Mouse (Mus musculus) small intestine, adult 2 months (tissue): ENCODE data around the gene Hnrnph2. TPM values are rescaled to one million over a fixed set of nuclear protein-coding genes. Genes with fewer than 3 reads are reported as not detected.
A peak's percentile ranks its signal among the peaks of the same experiment; 100 is the strongest.

ENCODE experiments used
- H3K27ac ChIP-seq: fragments of 200-500 bp; 2 replicates; pipeline ENCODE4 v1.5.1; 2012; ENCODE audit warnings: low read depth, low read length, control low read depth, inconsistent platforms; ENCODE audit not compliant: insufficient read depth
- H3K27me3 ChIP-seq: fragments of 200-500 bp; 2 replicates; pipeline ENCODE4 v1.6.1; 2012; ENCODE audit warnings: mild to moderate bottlenecking, moderate library complexity, low read length, inconsistent platforms; ENCODE audit not compliant: control insufficient read depth, insufficient read depth
- H3K36me3 ChIP-seq: fragments of 200-500 bp; 2 replicates; pipeline ENCODE4 v1.6.1; 2012; ENCODE audit warnings: mild to moderate bottlenecking, low read length, control low read depth, inconsistent platforms; ENCODE audit not compliant: control insufficient read depth, insufficient read depth
- H3K4me1 ChIP-seq: fragments of 200-500 bp; 2 replicates; pipeline ENCODE4 v1.6.1; 2012; ENCODE audit warnings: low read length, inconsistent platforms, mixed read lengths; ENCODE audit not compliant: control insufficient read depth, insufficient read depth, insufficient read length
- H3K4me3 ChIP-seq: fragments of 200-500 bp; 2 replicates; pipeline ENCODE4 v1.5.1; 2012; ENCODE audit warnings: low read depth, mild to moderate bottlenecking, control low read depth, inconsistent platforms, low read length, moderate library complexity
- CTCF ChIP-seq: fragments of 200-500 bp; IDR thresholded peaks from 2 replicates; pipeline ENCODE4 v1.5.1; 2012; ENCODE audit warnings: low read depth, mild to moderate bottlenecking, control low read depth, inconsistent platforms, low read length, moderate library complexity, mixed read lengths; ENCODE audit not compliant: insufficient replicate concordance, insufficient read length; ENCODE audit errors: extremely low read depth
- POLR2A ChIP-seq: fragments of 200-500 bp; IDR thresholded peaks from 2 replicates; pipeline ENCODE4 v1.6.1; 2012; ENCODE audit warnings: low read depth, mild to moderate bottlenecking, control low read depth, inconsistent platforms, low read length, moderate library complexity
- WGBS: fragments of 180-500 bp; shearing (Covaris S2); methylation state at CpG from one replicate; pipeline ENCODE4 v1.1.7; 2018; 5-methylcytosine and 5-hydroxymethylcytosine counted together
- polyA plus RNA-seq: library from polyadenylated mRNA; depleted of rRNA; stranded (reverse); fragments of >200 nt; gene quantifications from 2 replicates; pipeline ENCODE4 v1.2.3, GENCODE M21; 2012

Hnrnph2 gene
- polyA plus RNA-seq, 1 experiment, result 3.8 TPM

- no peak for TF ChIP-seq POLR2A
- no peak for TF ChIP-seq CTCF
- 76% methylated on average over 10 of the region's 11 CpGs for WGBS
- H3K36me3 ChIP-seq, result no peaks in the 10 kb centered on the region
- no peaks in the 10 kb centered on the region for H3K27me3 ChIP-seq
- H3K4me1 ChIP-seq, result no peaks in the 10 kb centered on the region
- peak overlapping the region; percentile 65; the same call in 1 of the 2 replicates for H3K27ac ChIP-seq
- peak overlapping the region; percentile 57 for H3K4me3 ChIP-seq
These were observed 18.7 kb upstream of the Hnrnph2 start for GRCm38 (mm10) chrX:134582270-134582669.

GRCm38 (mm10) chrX:134582888-134583669 lies 17.9 kb upstream of the Hnrnph2 start, which contains the start of gene Btk:
Gene Btk (minus strand): TSS chrX:134583570.
- Histone ChIP-seq H3K27me3 (no peaks in the 10 kb centered on the region), H3K4me3 (peak within 1 kb of the TSS; percentile 57), H3K4me1 (no peaks in the 10 kb centered on the region), H3K27ac (peak within 1 kb of the TSS; percentile 65), H3K36me3 (no peaks in the 10 kb centered on the region)
- no peak for TF ChIP-seq POLR2A
- 83% methylated on average over 11 of the region's 11 CpGs for WGBS

GRCm38 (mm10) chrX:134585103-134586002 lies 15.6 kb upstream of the Hnrnph2 start, which contains the start of gene Rpl36a:
Gene Rpl36a (plus strand): TSS chrX:134585654.
- 16% methylated on average over 45 of the region's 45 CpGs for WGBS
- Histone ChIP-seq H3K27ac (peak within 1 kb of the TSS; percentile 78), H3K36me3 (no peaks in the 10 kb centered on the region), H3K4me1 (no peaks in the 10 kb centered on the region), H3K27me3 (no peaks in the 10 kb centered on the region), H3K4me3 (peak within 1 kb of the TSS; percentile 76)
- TF ChIP-seq POLR2A, result peak; percentile 76; the same call in 1 of the 2 replicates
- peak; percentile 62 for TF ChIP-seq CTCF

- no peaks in the 10 kb centered on the region for H3K4me1 ChIP-seq
- no peaks in the 10 kb centered on the region for H3K36me3 ChIP-seq
- H3K27me3 ChIP-seq, result no peaks in the 10 kb centered on the region
- no peak for TF ChIP-seq POLR2A
- no peak for TF ChIP-seq CTCF
- H3K4me3 ChIP-seq, result peak overlapping the region; percentile 31; the same call in 1 of the 2 replicates
- 25% methylated on average over 8 of the region's 8 CpGs for WGBS
- no peak overlapping the region for H3K27ac ChIP-seq
These were observed 14.5 kb upstream of the Hnrnph2 start for GRCm38 (mm10) chrX:134586447-134586846.

- 75% methylated on average over 4 of the region's 4 CpGs for WGBS
These were observed 12.7 kb upstream of the Hnrnph2 start for GRCm38 (mm10) chrX:134588261-134588660.

GRCm38 (mm10) chrX:134588997-134589396 lies 12.0 kb upstream of the Hnrnph2 start:
- H3K27ac ChIP-seq, result no peak overlapping the region
- no peak overlapping the region for H3K4me3 ChIP-seq
- H3K4me1 ChIP-seq, result no peaks in the 10 kb centered on the region
- no peak for TF ChIP-seq POLR2A
- no peak for TF ChIP-seq CTCF
- no peaks in the 10 kb centered on the region for H3K36me3 ChIP-seq
- 84% methylated on average over 3 of the region's 3 CpGs for WGBS
- H3K27me3 ChIP-seq, result no peaks in the 10 kb centered on the region

More at GRCm38 (mm10) chrX:134588261-134588660, 12.7 kb upstream of the Hnrnph2 start:
- H3K27ac ChIP-seq, result no peak overlapping the region
- H3K4me1 ChIP-seq, result no peaks in the 10 kb centered on the region
- H3K36me3 ChIP-seq, result no peaks in the 10 kb centered on the region
- no peak overlapping the region for H3K4me3 ChIP-seq
- no peaks in the 10 kb centered on the region for H3K27me3 ChIP-seq
- TF ChIP-seq CTCF (no peak), POLR2A (no peak)

- no peaks in the 10 kb centered on the region for H3K4me1 ChIP-seq
- 19% methylated on average over 5 of the region's 5 CpGs for WGBS
- H3K27me3 ChIP-seq, result no peaks in the 10 kb centered on the region
- TF ChIP-seq CTCF, result no peak
- no peak for TF ChIP-seq POLR2A
- H3K4me3 ChIP-seq, result no peak overlapping the region
- no peaks in the 10 kb centered on the region for H3K36me3 ChIP-seq
- no peak overlapping the region for H3K27ac ChIP-seq
These were observed 11.1 kb upstream of the Hnrnph2 start for GRCm38 (mm10) chrX:134589836-134590235.
